Mouse (Mus musculus): ENCODE measurements around the gene Arhgef10l. TPM values are rescaled to one million over a fixed set of nuclear protein-coding genes. Genes with fewer than 3 reads are reported as not detected.
A peak's percentile ranks its signal among the peaks of the same experiment; 100 is the strongest.

Arhgef10l gene
- polyA plus RNA-seq, 1 experiment from 2014 or later = 21.9 TPM

- no peak for DNase-seq (ENCODE audit: low spot score)
- ATAC-seq (ENCODE audit: low FRiP score) = no peak
- H3K4me2 ChIP-seq (replicated peaks) = 0 out of 2 replicates have a peak overlapping the region, but pooled peaks have one; percentile 37
Observed at GRCm38 (mm10) chr4:140684881-140685303, 19.1 kb upstream of the Arhgef10l start.

DNA sequence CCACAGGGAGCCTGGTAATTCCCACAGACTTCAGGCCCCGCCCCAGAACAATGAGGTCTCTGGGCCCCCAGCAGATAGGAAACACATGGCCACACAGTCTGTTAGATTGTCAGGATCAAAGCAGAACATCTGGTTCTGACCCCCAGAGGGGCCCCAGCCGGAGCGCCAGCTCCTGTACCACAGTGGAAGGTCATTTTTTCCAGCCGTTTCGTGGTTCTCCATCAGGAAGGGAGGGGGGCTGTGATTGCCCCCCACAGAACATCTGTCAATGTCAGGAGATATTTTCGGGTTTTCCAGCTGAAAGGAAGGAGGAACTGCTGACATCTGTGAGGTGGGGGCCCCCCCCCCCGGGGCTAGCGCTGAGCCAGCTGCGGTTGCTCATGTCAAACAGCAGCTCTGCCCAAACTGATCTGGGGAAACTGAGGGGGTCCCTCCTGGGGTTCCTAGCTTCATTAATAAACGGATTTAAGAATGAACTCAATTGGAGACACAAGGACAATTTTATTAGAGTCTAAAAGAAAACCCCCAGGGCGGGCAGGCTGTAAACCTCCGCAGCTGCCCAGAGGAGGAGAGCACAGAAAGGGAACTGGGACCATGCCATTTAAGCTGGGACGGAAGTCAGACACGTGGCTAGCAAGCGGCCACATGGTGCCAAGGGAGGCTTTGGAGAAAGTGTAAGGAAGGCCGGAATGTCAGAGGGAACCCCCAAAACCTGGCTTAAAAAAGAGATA is 18.5 kb upstream of the Arhgef10l start:
- Histone ChIP-seq H3K4me1 (replicated peaks; ENCODE audit: control insufficient read depth, insufficient read depth, low read length) (peaks cover 11% of the 10 kb centered on the region), H3K4me2 (replicated peaks) (peak overlapping the region; percentile 37), H3K4me3 (replicated peaks; ENCODE audit: low read length) (no peak overlapping the region), H3K9ac (no peak overlapping the region), H3K9me3 (ENCODE audit: control insufficient read depth, low read length) (no peaks in the 10 kb centered on the region), H3K27ac (no peak overlapping the region), H3K27me3 (ENCODE audit: control insufficient read depth, insufficient read depth, low read length) (0 out of 2 replicates have a peak, but pooled peaks cover 4% of the 10 kb centered on the region), H3K36me3 (replicated peaks; ENCODE audit: control insufficient read depth, insufficient read depth) (no peaks in the 10 kb centered on the region)
- no peak for DNase-seq (ENCODE audit: low spot score)
- 10% methylated on average over 16 of the region's 16 CpGs for WGBS
- ATAC-seq (ENCODE audit: low FRiP score) = 0 out of 2 replicates have a peak, but pooled peaks have one; percentile 37

More at GRCm38 (mm10) chr4:140684881-140685303, 19.1 kb upstream of the Arhgef10l start:
- Histone ChIP-seq H3K9me3 (ENCODE audit: control insufficient read depth, low read length) (no peaks in the 10 kb centered on the region), H3K36me3 (replicated peaks; ENCODE audit: control insufficient read depth, insufficient read depth) (no peaks in the 10 kb centered on the region), H3K27ac (no peak overlapping the region), H3K4me3 (replicated peaks; ENCODE audit: low read length) (no peak overlapping the region), H3K4me1 (replicated peaks; ENCODE audit: control insufficient read depth, insufficient read depth, low read length) (peaks cover 11% of the 10 kb centered on the region), H3K27me3 (ENCODE audit: control insufficient read depth, insufficient read depth, low read length) (0 out of 2 replicates have a peak, but pooled peaks cover 4% of the 10 kb centered on the region), H3K9ac (no peak overlapping the region)
- 37% methylated on average over 6 of the region's 6 CpGs for WGBS

GRCm38 (mm10) chr4:140683608-140684007 is 17.8 kb upstream of the Arhgef10l start:
- Histone ChIP-seq H3K4me2 (replicated peaks) (no peak overlapping the region), H3K9me3 (ENCODE audit: control insufficient read depth, low read length) (no peaks in the 10 kb centered on the region), H3K9ac (no peak overlapping the region), H3K4me1 (replicated peaks; ENCODE audit: control insufficient read depth, insufficient read depth, low read length) (peaks cover 11% of the 10 kb centered on the region), H3K4me3 (replicated peaks; ENCODE audit: low read length) (no peak overlapping the region), H3K36me3 (replicated peaks; ENCODE audit: control insufficient read depth, insufficient read depth) (no peaks in the 10 kb centered on the region), H3K27me3 (ENCODE audit: control insufficient read depth, insufficient read depth, low read length) (0 out of 2 replicates have a peak, but pooled peaks cover 4% of the 10 kb centered on the region), H3K27ac (no peak overlapping the region)
- DNase-seq (ENCODE audit: low spot score) (no peak), ATAC-seq (ENCODE audit: low FRiP score) (no peak)
- 30% methylated on average over 8 of the region's 8 CpGs for WGBS

DNA sequence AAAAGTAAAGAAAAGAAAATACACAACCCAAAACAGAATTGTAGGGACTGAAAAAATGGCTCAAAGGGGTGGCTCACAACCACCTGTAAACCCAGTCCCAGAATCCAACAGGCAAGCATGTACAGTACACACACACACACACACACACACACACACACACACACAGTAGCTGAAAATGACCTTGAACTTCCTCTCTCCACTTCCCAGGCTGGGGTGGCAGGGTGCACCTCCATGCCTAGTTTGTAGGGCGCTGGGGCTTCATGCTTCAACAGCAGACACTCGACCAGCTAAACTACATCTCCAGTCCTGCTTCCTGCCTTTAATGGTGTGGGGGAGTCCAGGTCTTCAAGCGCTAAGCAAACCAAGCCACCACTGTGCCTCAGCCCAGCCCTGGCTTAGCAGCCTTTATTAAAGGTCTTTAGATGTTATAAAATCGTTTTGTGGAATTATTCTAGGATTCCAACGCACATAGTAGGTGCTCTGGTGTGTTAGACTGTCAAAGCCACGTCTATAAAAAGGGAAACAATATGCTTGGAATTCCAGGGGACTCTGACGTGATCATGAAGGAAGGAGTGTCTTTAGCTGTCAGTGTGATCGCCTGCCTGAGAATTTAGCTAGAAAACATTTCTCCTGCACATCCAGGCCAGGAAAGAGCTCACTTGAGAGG is 15.1 kb upstream of the Arhgef10l start:
- DNase-seq (ENCODE audit: low spot score) (no peak), ATAC-seq (ENCODE audit: low FRiP score) (no peak)
- no peak overlapping the region for H3K4me2 ChIP-seq (replicated peaks)
- H3K9ac ChIP-seq = no peak overlapping the region
- no peak overlapping the region for H3K4me3 ChIP-seq (replicated peaks; ENCODE audit: low read length)
- H3K36me3 ChIP-seq (replicated peaks; ENCODE audit: control insufficient read depth, insufficient read depth) = no peaks in the 10 kb centered on the region
- H3K4me1 ChIP-seq (replicated peaks; ENCODE audit: control insufficient read depth, insufficient read depth, low read length) = peaks cover 11% of the 10 kb centered on the region
- 0 out of 2 replicates have a peak, but pooled peaks cover 4% of the 10 kb centered on the region for H3K27me3 ChIP-seq (ENCODE audit: control insufficient read depth, insufficient read depth, low read length)
- no peaks in the 10 kb centered on the region for H3K9me3 ChIP-seq (ENCODE audit: control insufficient read depth, low read length)
- 64% methylated on average over 8 of the region's 8 CpGs for WGBS
- H3K27ac ChIP-seq = no peak overlapping the region

- Histone ChIP-seq H3K4me2 (replicated peaks) (no peak overlapping the region), H3K9me3 (ENCODE audit: control insufficient read depth, low read length) (no peaks in the 10 kb centered on the region), H3K27me3 (ENCODE audit: control insufficient read depth, insufficient read depth, low read length) (0 out of 2 replicates have a peak, but pooled peaks cover 2% of the 10 kb centered on the region), H3K27ac (no peak overlapping the region), H3K4me3 (replicated peaks; ENCODE audit: low read length) (no peak overlapping the region), H3K9ac (no peak overlapping the region), H3K36me3 (replicated peaks; ENCODE audit: control insufficient read depth, insufficient read depth) (no peaks in the 10 kb centered on the region), H3K4me1 (replicated peaks; ENCODE audit: control insufficient read depth, insufficient read depth, low read length) (peaks cover 10% of the 10 kb centered on the region)
- peak; percentile 77 for DNase-seq (ENCODE audit: low spot score)
- ATAC-seq (ENCODE audit: low FRiP score) = no peak
- 24% methylated on average over 17 of the region's 18 CpGs for WGBS
Observed at GRCm38 (mm10) chr4:140679723-140680380, 14.0 kb upstream of the Arhgef10l start.

GRCm38 (mm10) chr4:140679038-140679437 is 13.2 kb upstream of the Arhgef10l start:
- no peak overlapping the region for H3K9ac ChIP-seq
- no peak overlapping the region for H3K4me2 ChIP-seq (replicated peaks)
- H3K4me1 ChIP-seq (replicated peaks; ENCODE audit: control insufficient read depth, insufficient read depth, low read length) = peaks cover 2% of the 10 kb centered on the region
- H3K9me3 ChIP-seq (ENCODE audit: control insufficient read depth, low read length) = no peaks in the 10 kb centered on the region
- H3K4me3 ChIP-seq (replicated peaks; ENCODE audit: low read length) = no peak overlapping the region
- 16% methylated on average over 5 of the region's 5 CpGs for WGBS
- no peaks in the 10 kb centered on the region for H3K36me3 ChIP-seq (replicated peaks; ENCODE audit: control insufficient read depth, insufficient read depth)
- H3K27me3 ChIP-seq (ENCODE audit: control insufficient read depth, insufficient read depth, low read length) = no peaks in the 10 kb centered on the region
- no peak overlapping the region for H3K27ac ChIP-seq
- ATAC-seq (ENCODE audit: low FRiP score) (0 out of 2 replicates have a peak, but pooled peaks have one; percentile 12), DNase-seq (ENCODE audit: low spot score) (peak; percentile 73)

DNA sequence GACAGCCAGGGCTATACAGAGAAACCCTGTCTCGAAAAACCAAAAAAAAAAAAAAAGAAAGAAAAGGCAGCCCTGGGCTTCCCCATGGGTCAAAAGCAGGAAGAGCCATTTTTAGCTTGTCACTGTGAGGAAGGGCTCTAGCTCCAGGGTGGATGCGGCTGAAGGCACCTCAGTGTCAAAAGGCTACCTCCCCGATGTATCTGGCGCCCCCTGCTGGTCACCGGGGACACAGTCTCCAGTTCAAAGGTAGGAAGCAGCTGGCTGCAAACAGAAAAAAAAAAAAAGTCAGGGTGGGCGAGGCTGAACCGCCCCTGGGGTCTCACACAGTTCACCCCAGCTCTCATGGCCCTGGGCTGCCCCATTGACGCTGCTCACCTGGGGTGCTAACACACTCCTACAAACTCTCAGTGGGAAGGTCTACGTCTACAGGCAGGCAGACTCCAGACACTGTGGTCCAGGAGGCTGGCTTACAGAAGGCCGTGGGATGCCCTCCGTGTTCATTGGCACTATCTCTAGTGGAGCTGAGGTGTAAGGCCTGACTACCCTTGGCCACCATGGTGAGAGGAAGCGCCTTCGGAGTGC is 8.6 kb upstream of the Arhgef10l start:
- H3K27me3 ChIP-seq (ENCODE audit: control insufficient read depth, insufficient read depth, low read length) = no peaks in the 10 kb centered on the region
- peak; percentile 78 for DNase-seq (ENCODE audit: low spot score)
- WGBS = 39% methylated on average over 11 of the region's 13 CpGs
- no peak overlapping the region for H3K9ac ChIP-seq
- H3K4me1 ChIP-seq (replicated peaks; ENCODE audit: control insufficient read depth, insufficient read depth, low read length) = no peaks in the 10 kb centered on the region
- no peak overlapping the region for H3K4me3 ChIP-seq (replicated peaks; ENCODE audit: low read length)
- H3K9me3 ChIP-seq (ENCODE audit: control insufficient read depth, low read length) = no peaks in the 10 kb centered on the region
- H3K4me2 ChIP-seq (replicated peaks) = no peak overlapping the region
- no peaks in the 10 kb centered on the region for H3K36me3 ChIP-seq (replicated peaks; ENCODE audit: control insufficient read depth, insufficient read depth)
- ATAC-seq (ENCODE audit: low FRiP score) = 0 out of 2 replicates have a peak, but pooled peaks have one; percentile 59
- H3K27ac ChIP-seq = no peak overlapping the region

- 41% methylated on average over 12 of the region's 12 CpGs for WGBS
- H3K4me2 ChIP-seq (replicated peaks) = no peak overlapping the region
- no peak overlapping the region for H3K27ac ChIP-seq
- no peaks in the 10 kb centered on the region for H3K4me1 ChIP-seq (replicated peaks; ENCODE audit: control insufficient read depth, insufficient read depth, low read length)
- no peak overlapping the region for H3K4me3 ChIP-seq (replicated peaks; ENCODE audit: low read length)
- H3K27me3 ChIP-seq (ENCODE audit: control insufficient read depth, insufficient read depth, low read length) = no peaks in the 10 kb centered on the region
- ATAC-seq (ENCODE audit: low FRiP score) (no peak), DNase-seq (ENCODE audit: low spot score) (no peak)
- no peak overlapping the region for H3K9ac ChIP-seq
- H3K9me3 ChIP-seq (ENCODE audit: control insufficient read depth, low read length) = no peaks in the 10 kb centered on the region
- no peaks in the 10 kb centered on the region for H3K36me3 ChIP-seq (replicated peaks; ENCODE audit: control insufficient read depth, insufficient read depth)
Observed at GRCm38 (mm10) chr4:140673527-140674264, 7.9 kb upstream of the Arhgef10l start.

All from hindbrain, embryonic 14.5 days (tissue).